Mouse (Mus musculus) layer of hippocampus, adult 18-20 months (tissue): Measurements from ENCODE around the gene Klhdc9. TPM values are rescaled to one million over a fixed set of nuclear protein-coding genes. Genes with fewer than 3 reads are reported as not detected.
"Not testable (repeated sequence)": the region's sequence is repeated elsewhere in the genome, so short reads cannot be mapped to it uniquely, and the experiment has no call there.

Source experiments
- DNase-seq, 2 experiments: peaks; one replicate each; pipeline ENCODE4 v3.0.0; 2022; ENCODE audit warnings: low spot score in 2 of 2
- total RNA-seq, 2 experiments: library from RNA; stranded (reverse); gene quantifications; 2 replicates each; pipeline ENCODE4 v1.2.3; 2021

Klhdc9 gene
- total RNA-seq, 2 experiments from 2014 or later, result 6.0 to 6.1 TPM

- DNase-seq, result peak in 1 of 2 experiments; percentile 64
These were observed 2.2 kb downstream of the Klhdc9 start for GRCm38 (mm10) chr1:171358421-171358820.

GRCm38 (mm10) chr1:171356814-171357213, 3.8 kb downstream of the Klhdc9 start:
- DNase-seq, result no peak

GRCm38 (mm10) chr1:171355812-171356340, 4.7 kb downstream of the Klhdc9 start:
- no peak for DNase-seq

GRCm38 (mm10) chr1:171349210-171349609, 11.4 kb downstream of the Klhdc9 start:
- no peak for DNase-seq

GRCm38 (mm10) chr1:171348665-171349064, 11.9 kb downstream of the Klhdc9 start:
- DNase-seq, result no peak

- DNase-seq, result no peak
These were observed 14.5 kb downstream of the Klhdc9 start for GRCm38 (mm10) chr1:171346095-171346450.

GRCm38 (mm10) chr1:171345225-171346094, 15.1 kb downstream of the Klhdc9 start, which contains the start of the genes Nit1 and Pfdn2:
Nit1 (minus strand) TSS chr1:171345646.
Pfdn2 (plus strand) TSS chr1:171345670.
- peak; percentile 91 to 92 for DNase-seq

GRCm38 (mm10) chr1:171344715-171345114, 15.9 kb downstream of the Klhdc9 start:
- DNase-seq, result no peak

GRCm38 (mm10) chr1:171343922-171344677, 16.5 kb downstream of the Klhdc9 start:
- no peak for DNase-seq

- DNase-seq, result no peak
These were observed 18.1 kb downstream of the Klhdc9 start for GRCm38 (mm10) chr1:171342262-171343207.

GRCm38 (mm10) chr1:171330216-171330560, 30.4 kb downstream of the Klhdc9 start:
- DNase-seq, result peak in 1 of 2 experiments; percentile 27

GRCm38 (mm10) chr1:171329433-171330215, 31.0 kb downstream of the Klhdc9 start:
- DNase-seq, result no peak

GRCm38 (mm10) chr1:171328839-171329432, 31.7 kb downstream of the Klhdc9 start, which contains the start of gene Dedd:
Dedd (plus strand) TSS chr1:171329145.
- DNase-seq, result peak; percentile 95 to 96

- DNase-seq, result no peak
These were observed 32.4 kb downstream of the Klhdc9 start for GRCm38 (mm10) chr1:171328244-171328643.

- not testable (repeated sequence) for DNase-seq
These were observed 34.0 kb downstream of the Klhdc9 start for GRCm38 (mm10) chr1:171326588-171326987.

GRCm38 (mm10) chr1:171325571-171325970, 35.0 kb downstream of the Klhdc9 start:
- DNase-seq, result no peak

GRCm38 (mm10) chr1:171322012-171322411, 38.6 kb downstream of the Klhdc9 start:
- no peak for DNase-seq

- DNase-seq, result no peak
These were observed 39.2 kb downstream of the Klhdc9 start for GRCm38 (mm10) chr1:171321415-171321814.

GRCm38 (mm10) chr1:171320151-171320550, 40.4 kb downstream of the Klhdc9 start:
- DNase-seq, result no peak
